Mouse (Mus musculus) spleen, adult 2 months (tissue): ENCODE measurements around the gene Wdr70. TPM values are rescaled to one million over a fixed set of nuclear protein-coding genes. Genes with fewer than 3 reads are reported as not detected.

Experiments used
- DNase-seq, 2 experiments: peaks; one replicate each; pipeline versions ENCODE4 v3.0.0 to v3.0.0-alpha.2; 2012 to 2021; ENCODE audit warnings: low spot score in 2 of 2, low read depth in 1 of 2
- H3K27ac ChIP-seq: fragments of 200-500 bp; 2 replicates; pipeline ENCODE4 v1.5.1; 2012; ENCODE audit warnings: low read length, inconsistent platforms; ENCODE audit not compliant: insufficient read depth
- H3K27me3 ChIP-seq: fragments of 200-500 bp; 2 replicates; pipeline ENCODE4 v1.6.1; 2012; ENCODE audit warnings: mild to moderate bottlenecking, moderate library complexity, low read length, inconsistent platforms; ENCODE audit not compliant: control insufficient read depth, insufficient read depth
- H3K36me3 ChIP-seq: fragments of 200-500 bp; 2 replicates; pipeline ENCODE4 v1.6.1; 2012; ENCODE audit warnings: mild to moderate bottlenecking, low read length, inconsistent platforms; ENCODE audit not compliant: control insufficient read depth, insufficient read depth
- H3K4me1 ChIP-seq: fragments of 200-500 bp; 2 replicates; pipeline ENCODE4 v1.6.1; 2011; ENCODE audit warnings: inconsistent platforms; ENCODE audit not compliant: control insufficient read depth, insufficient read depth, insufficient read length
- H3K4me3 ChIP-seq: fragments of 200-500 bp; 2 replicates; pipeline ENCODE4 v1.5.1; 2011; ENCODE audit warnings: mild to moderate bottlenecking, inconsistent platforms; ENCODE audit not compliant: insufficient read depth, insufficient read length; ENCODE audit errors: extremely low read depth
- CTCF ChIP-seq: fragments of 200-500 bp; IDR thresholded peaks from 2 replicates; pipeline ENCODE4 v1.5.1; 2011; ENCODE audit warnings: mild to moderate bottlenecking, inconsistent platforms; ENCODE audit not compliant: insufficient read depth, insufficient read length, insufficient replicate concordance; ENCODE audit errors: extremely low read depth
- POLR2A ChIP-seq: fragments of 200-500 bp; IDR thresholded peaks from 2 replicates; pipeline ENCODE4 v1.6.1; 2011; ENCODE audit warnings: low read depth, low read length, inconsistent platforms
- WGBS: fragments of 180-500 bp; shearing (Covaris S2); methylation state at CpG from one replicate; pipeline ENCODE4 v1.1.7; 2018; 5-methylcytosine and 5-hydroxymethylcytosine counted together
- polyA plus RNA-seq: library from polyadenylated mRNA; depleted of rRNA; stranded (reverse); fragments of >200 nt; gene quantifications from 2 replicates; pipeline ENCODE4 v1.2.3, GENCODE M21; 2012

The Wdr70 gene
- polyA plus RNA-seq, 1 experiment, result 6.6 TPM

GRCm38 (mm10) chr15:7941690-7942089 is 157.3 kb downstream of the Wdr70 start:
- 60% methylated on average over 3 of the region's 3 CpGs for WGBS
- no peak overlapping the region for H3K4me3 ChIP-seq
- no peaks in the 10 kb centered on the region for H3K36me3 ChIP-seq
- no peak overlapping the region for H3K27ac ChIP-seq
- TF ChIP-seq CTCF (no peak), POLR2A (no peak)
- H3K27me3 ChIP-seq, result no peaks in the 10 kb centered on the region
- DNase-seq, result no peak
- no peaks in the 10 kb centered on the region for H3K4me1 ChIP-seq

- TF ChIP-seq POLR2A (no peak), CTCF (no peak)
- Histone ChIP-seq H3K36me3 (no peaks in the 10 kb centered on the region; the same call in 1 of the 2 replicates), H3K27me3 (no peaks in the 10 kb centered on the region), H3K4me3 (no peak overlapping the region), H3K27ac (no peak overlapping the region), H3K4me1 (no peaks in the 10 kb centered on the region)
- WGBS, result 71% methylated on average over 7 of the region's 7 CpGs
- no peak for DNase-seq
These were observed 163.3 kb downstream of the Wdr70 start for GRCm38 (mm10) chr15:7935571-7936165.

DNA sequence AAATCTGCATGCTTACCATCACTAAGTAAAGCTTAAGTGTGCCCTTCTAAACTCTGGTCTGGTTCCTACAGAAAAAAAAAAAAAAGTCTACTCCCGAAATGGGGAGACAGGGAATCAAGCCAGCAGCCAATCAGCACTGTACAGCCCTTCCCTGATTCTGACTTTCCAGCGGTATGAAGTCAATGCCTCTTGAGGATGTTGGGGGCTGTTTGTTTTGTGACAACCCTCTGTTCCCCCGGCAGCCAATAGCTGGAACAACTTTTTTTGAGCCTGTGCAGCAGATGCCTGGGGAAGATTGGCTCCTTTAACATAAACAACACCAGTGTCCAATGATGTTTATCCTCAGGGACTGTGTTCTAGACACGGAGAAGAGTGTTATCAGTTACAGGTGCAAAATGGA is 164.4 kb downstream of the Wdr70 start:
- Histone ChIP-seq H3K4me1 (no peaks in the 10 kb centered on the region), H3K27ac (no peak overlapping the region), H3K4me3 (no peak overlapping the region), H3K36me3 (no peaks in the 10 kb centered on the region; the same call in 1 of the 2 replicates), H3K27me3 (no peaks in the 10 kb centered on the region)
- WGBS, result 76% methylated on average over 4 of the region's 4 CpGs
- no peak for DNase-seq
- TF ChIP-seq POLR2A, result no peak
- TF ChIP-seq CTCF, result no peak

- Histone ChIP-seq H3K27me3 (no peaks in the 10 kb centered on the region), H3K27ac (no peak overlapping the region), H3K4me3 (no peak overlapping the region), H3K4me1 (no peaks in the 10 kb centered on the region), H3K36me3 (no peaks in the 10 kb centered on the region; the same call in 1 of the 2 replicates)
- WGBS, result 63% methylated on average over 16 of the region's 16 CpGs
- DNase-seq, result no peak
- no peak for TF ChIP-seq POLR2A
- no peak for TF ChIP-seq CTCF
These were observed 164.9 kb downstream of the Wdr70 start for GRCm38 (mm10) chr15:7934105-7934504.

DNA sequence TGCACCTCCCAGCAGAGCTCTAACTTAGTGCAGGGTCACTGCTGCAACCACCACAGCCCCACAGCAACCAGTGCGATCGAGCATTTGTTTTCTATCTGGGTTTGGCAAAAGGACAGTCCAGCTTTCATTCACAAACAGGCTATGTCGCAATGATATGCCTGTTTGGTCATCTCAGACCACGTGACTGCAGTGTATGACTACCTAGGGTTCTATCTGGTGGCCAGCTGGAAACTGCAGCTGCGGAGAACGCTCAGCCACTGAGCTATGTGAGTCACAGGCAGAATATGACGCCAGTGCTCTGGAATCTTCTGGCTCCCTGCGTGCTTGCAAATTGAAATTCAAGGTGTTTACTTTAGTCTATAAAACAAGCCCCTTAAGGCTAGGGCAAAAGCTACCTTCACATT is 167.4 kb downstream of the Wdr70 start:
- Histone ChIP-seq H3K36me3 (no peaks in the 10 kb centered on the region; the same call in 1 of the 2 replicates), H3K27ac (no peak overlapping the region), H3K27me3 (no peaks in the 10 kb centered on the region), H3K4me1 (no peaks in the 10 kb centered on the region), H3K4me3 (no peak overlapping the region)
- DNase-seq, result no peak
- WGBS, result 91% methylated on average over 8 of the region's 8 CpGs
- TF ChIP-seq CTCF (no peak), POLR2A (no peak)

- no peaks in the 10 kb centered on the region for H3K27me3 ChIP-seq
- peaks cover 2% of the 10 kb centered on the region; the same call in 1 of the 2 replicates for H3K36me3 ChIP-seq
- peak in 1 of 2 experiments; percentile 30 for DNase-seq
- WGBS, result 81% methylated on average over 4 of the region's 4 CpGs
- H3K27ac ChIP-seq, result no peak overlapping the region
- no peak overlapping the region for H3K4me3 ChIP-seq
- no peak for TF ChIP-seq CTCF
- no peak for TF ChIP-seq POLR2A
- H3K4me1 ChIP-seq, result no peaks in the 10 kb centered on the region
These were observed 173.6 kb downstream of the Wdr70 start for GRCm38 (mm10) chr15:7925382-7925781.

DNA sequence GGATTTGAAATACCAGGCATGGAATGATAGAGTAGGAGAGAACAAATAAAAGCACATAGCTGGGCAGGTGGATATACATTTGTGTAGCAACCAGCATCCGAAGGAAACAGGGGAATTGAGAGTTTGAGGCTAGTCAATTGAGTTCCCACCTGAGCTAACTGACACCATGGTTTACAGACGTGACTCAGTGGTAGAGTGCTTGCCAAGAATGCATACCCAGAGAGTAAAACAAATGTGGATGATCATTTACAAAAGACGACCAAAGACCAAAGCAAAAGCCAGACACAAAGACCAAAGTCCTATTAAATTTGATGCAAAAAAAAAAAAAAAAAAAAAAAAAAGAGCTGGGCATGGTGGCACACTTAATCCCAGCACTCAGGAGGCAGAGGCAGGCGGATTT is 175.7 kb downstream of the Wdr70 start:
- Histone ChIP-seq H3K4me3 (no peak overlapping the region), H3K36me3 (peaks cover 6% of the 10 kb centered on the region), H3K27ac (no peak overlapping the region), H3K4me1 (no peaks in the 10 kb centered on the region), H3K27me3 (no peaks in the 10 kb centered on the region)
- no peak for DNase-seq
- 85% methylated on average over 4 of the region's 4 CpGs for WGBS
- TF ChIP-seq POLR2A (no peak), CTCF (no peak)
